ENCODE assay signal across 8 mouse cellular contexts in the genomic region with DNA sequence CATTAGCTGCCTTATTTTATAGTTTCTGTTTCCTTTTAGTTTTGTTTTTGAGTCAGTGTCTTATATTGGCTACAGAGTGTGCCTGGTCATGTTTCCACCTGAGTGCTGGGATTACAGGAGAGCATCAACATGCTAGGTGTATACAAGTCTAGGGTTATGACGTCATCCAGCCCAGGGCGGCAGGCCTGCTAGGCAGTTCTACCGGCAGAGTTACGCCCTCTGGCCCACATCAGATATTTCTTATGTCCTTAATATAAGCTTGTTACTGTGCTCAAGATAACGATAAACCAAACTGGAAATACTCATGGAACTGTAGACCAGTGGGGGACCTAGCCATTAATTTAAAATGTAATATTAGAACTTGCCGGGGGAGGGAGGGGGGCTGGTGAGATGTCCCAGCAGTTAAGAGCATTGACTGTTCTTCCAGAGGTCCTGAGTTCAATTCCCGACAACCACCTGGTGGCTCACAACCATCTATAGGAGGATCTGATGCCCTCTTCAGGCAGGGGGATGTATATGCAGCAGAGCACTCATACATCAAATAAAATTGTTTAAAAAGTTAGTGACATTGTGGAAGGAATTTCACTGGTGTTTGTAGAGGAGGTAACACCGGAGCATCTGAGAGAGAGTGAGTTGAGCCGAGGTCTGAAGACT. TPM values are rescaled to one million over a fixed set of nuclear protein-coding genes. Genes with fewer than 3 reads are reported as not detected.
DNase-seq lines count a peak whose midpoint lies in the region; ATAC-seq and TF ChIP-seq lines count a peak whose summit lies in the region.

No protein-coding gene starts in this region.

- H3K79me2 ChIP-seq in myocyte (ENCODE audit: control insufficient read depth, insufficient read depth), result no peaks in the 10 kb centered on the region

- 50% methylated on average over 9 of the region's 9 CpGs for WGBS in intestine, embryonic 14.5 days

- DNase-seq in testis, postnatal 14 days (ENCODE audit: low spot score), result no peak
- DNase-seq in embryo, embryonic 11 days, result peak; percentile 38
- DNase-seq in intestine, embryonic 14.5 days (ENCODE audit: low spot score), result no peak
- no peak for DNase-seq in left cerebral cortex, adult 8-10 months (ENCODE audit: low spot score in 2 of 2)
- DNase-seq in adipocyte (ENCODE audit: low spot score), result no peak
- no peak for DNase-seq in gastrocnemius, postnatal 25 days

- TF ChIP-seq POLR2A in testis, adult 2 months (IDR thresholded peaks at IDR 0.05; ENCODE audit: control insufficient read depth, low read depth, low read length), result no peak
- no peak for TF ChIP-seq POLR2A in myocyte (IDR thresholded peaks at IDR 0.05; ENCODE audit: insufficient read length, low read depth)

- peak overlapping the region; percentile 37 for H3ac ChIP-seq in myocyte (ENCODE audit: control insufficient read depth, insufficient read length)

- H3K9ac ChIP-seq in intestine, embryonic 14.5 days (ENCODE audit: low read length), result peak overlapping the region; percentile 63; the same call in 1 of the 2 replicates

- H3K27me3 ChIP-seq in testis, adult 2 months (ENCODE audit: control insufficient read depth, insufficient read depth, low read length), result no peaks in the 10 kb centered on the region
- no peaks in the 10 kb centered on the region for H3K27me3 ChIP-seq in intestine, embryonic 14.5 days (replicated peaks; ENCODE audit: control insufficient read depth, insufficient read depth, low read length)
- no peaks in the 10 kb centered on the region for H3K27me3 ChIP-seq in myocyte (ENCODE audit: control insufficient read depth, insufficient read depth, insufficient read length)

- no peak overlapping the region for H3K27ac ChIP-seq in testis, adult 2 months (ENCODE audit: control insufficient read depth, insufficient read depth, low read depth, low read length)
- peak overlapping the region; percentile 85; the same call in 1 of the 2 replicates for H3K27ac ChIP-seq in intestine, embryonic 14.5 days (ENCODE audit: low read depth)

- H3K4me2 ChIP-seq in intestine, embryonic 14.5 days (ENCODE audit: low read length), result peak overlapping the region; percentile 85
- peak overlapping the region; percentile 81 for H3K4me2 ChIP-seq in myocyte (ENCODE audit: low read depth)

- H3K9me3 ChIP-seq in intestine, embryonic 14.5 days (ENCODE audit: control insufficient read depth, low read length), result no peaks in the 10 kb centered on the region

- peaks cover 9% of the 10 kb centered on the region for H3K4me1 ChIP-seq in testis, adult 2 months (ENCODE audit: control insufficient read depth, insufficient read depth, low read length)
- H3K4me1 ChIP-seq in intestine, embryonic 14.5 days (replicated peaks; ENCODE audit: control insufficient read depth, insufficient read depth, low read length), result 0 out of 2 replicates have a peak, but pooled peaks cover 5% of the 10 kb centered on the region

- H3K4me3 ChIP-seq in testis, adult 2 months (ENCODE audit: control insufficient read depth, low read depth, low read length), result peak overlapping the region; percentile 6; the same call in 1 of the 2 replicates
- peak overlapping the region; percentile 68 for H3K4me3 ChIP-seq in intestine, embryonic 14.5 days (ENCODE audit: low read depth, low read length)
- H3K4me3 ChIP-seq in myocyte, result peak overlapping the region; percentile 60

- no peak for TF ChIP-seq CTCF in testis, adult 2 months (IDR thresholded peaks at IDR 0.05; ENCODE audit: control insufficient read depth, insufficient read depth, insufficient replicate concordance, low read depth, low read length)

- no peaks in the 10 kb centered on the region for H3K36me3 ChIP-seq in testis, adult 2 months (ENCODE audit: control insufficient read depth, insufficient read depth, low read length)
- no peaks in the 10 kb centered on the region for H3K36me3 ChIP-seq in intestine, embryonic 14.5 days (ENCODE audit: control insufficient read depth, insufficient read depth, low read length)
- H3K36me3 ChIP-seq in myocyte (ENCODE audit: control insufficient read depth, insufficient read depth), result no peaks in the 10 kb centered on the region

- ATAC-seq in intestine, embryonic 14.5 days (replicated peaks; ENCODE audit: low FRiP score, low TSS enrichment, low read depth), result no peak

TF ChIP-seq in myocyte, 11 proteins besides CTCF, POLR2A, EP300 and RAD21:
- no peak for TF ChIP-seq CEBPB (IDR thresholded peaks at IDR 0.05; ENCODE audit: insufficient read depth, poor library complexity, severe bottlenecking)
- TF ChIP-seq TCF12 (IDR thresholded peaks at IDR 0.05; ENCODE audit: insufficient read depth, poor library complexity, severe bottlenecking), result no peak
- no peak for TF ChIP-seq MYOD1 (IDR thresholded peaks at IDR 0.05; ENCODE audit: control insufficient read depth in 1 of 3, insufficient read length in 2 of 3, low read depth in 2 of 3)
- TF ChIP-seq TCF3 (IDR thresholded peaks at IDR 0.05; ENCODE audit: insufficient read length, low read depth), result no peak
- no peak for TF ChIP-seq SRF (IDR thresholded peaks at IDR 0.05; ENCODE audit: control insufficient read depth, insufficient read length, low read depth)
- TF ChIP-seq E2F4 (IDR thresholded peaks at IDR 0.05; ENCODE audit: insufficient read depth), result no peak
- no peak for TF ChIP-seq REST (IDR thresholded peaks at IDR 0.05; ENCODE audit: insufficient read depth, insufficient read length)
- no peak for TF ChIP-seq MYOG (IDR thresholded peaks at IDR 0.05; ENCODE audit: control insufficient read depth in 1 of 3, insufficient read depth in 1 of 3, insufficient read length in 2 of 3, low read depth in 2 of 3)
- no peak for TF ChIP-seq MAX (IDR thresholded peaks at IDR 0.05; ENCODE audit: low read depth)
- TF ChIP-seq POLR2AphosphoS2 (IDR thresholded peaks at IDR 0.05; ENCODE audit: insufficient read length, low read depth), result no peak
- TF ChIP-seq USF1 (IDR thresholded peaks at IDR 0.05; ENCODE audit: low read depth), result no peak
TF ChIP-seq in myocyte: peak in this region for 0.

RNA-seq across cellular contexts. Expression of a gene that starts 1.3 kb away (rescaled TPM):
- polyA plus RNA-seq in testis, adult 2 months (2012; rRNA removed), result 7.0 and 7.3 TPM in 2 replicates
- polyA plus RNA-seq in intestine, embryonic 14.5 days (2014; fragmentation: Nextera tagmentation; extraction: Ambion mirVana), result 11.7 and 13.0 TPM in 2 replicates
- 1.6 TPM for polyA plus RNA-seq in myocyte (2012; fragmentation: generic; extraction: Trizol)
- total RNA-seq in left cerebral cortex, adult 8-10 months (2022), result 1 to 10 TPM in 1 of 4 experiments, under 1 TPM in 3; 0.39 to 1.2 (median 0.69) TPM
- under 1 TPM; 0.10 to 0.32 TPM for total RNA-seq in gastrocnemius, postnatal 25 days (2021)

RNA-seq across cellular contexts. Expression of a gene that starts 6.1 kb away (rescaled TPM):
- 0.71 and 1.6 TPM in 2 replicates for polyA plus RNA-seq in testis, adult 2 months (2012; rRNA removed)
- 0.28 and 0.48 TPM in 2 replicates for polyA plus RNA-seq in intestine, embryonic 14.5 days (2014; fragmentation: Nextera tagmentation; extraction: Ambion mirVana)
- polyA plus RNA-seq in myocyte (2012; fragmentation: generic; extraction: Trizol), result not detected
- total RNA-seq in left cerebral cortex, adult 8-10 months (2022), result 10 to 100 TPM; 21.9 to 25.6 (median 25.1) TPM
- total RNA-seq in gastrocnemius, postnatal 25 days (2021), result not detected

Comparison
In these comparisons a context has a peak if more than half of its experiments do, and no peak if none do; other contexts are left out.
1. H3K4me3 ChIP-seq: peak in every context shown above with its lines; median percentile 68 in intestine, embryonic 14.5 days; 60 in myocyte; 6 in testis, adult 2 months.